Mouse (Mus musculus): ENCODE measurements around the gene Sh3kbp1. TPM values are rescaled to one million over a fixed set of nuclear protein-coding genes. Genes with fewer than 3 reads are reported as not detected.

Gene Sh3kbp1
- polyA plus RNA-seq, 1 experiment from 2014 or later = 38.7 TPM

- no peak for ATAC-seq (replicated peaks; ENCODE audit: low FRiP score, low TSS enrichment, low read depth)
- H3K36me3 ChIP-seq (ENCODE audit: control insufficient read depth, insufficient read depth, low read length) = no peaks in the 10 kb centered on the region
- WGBS = 69% methylated on average over 4 of the region's 4 CpGs
- H3K4me3 ChIP-seq (ENCODE audit: low read depth, low read length) = no peak overlapping the region
- H3K9me3 ChIP-seq (ENCODE audit: control insufficient read depth, low read length) = no peaks in the 10 kb centered on the region
- H3K4me2 ChIP-seq (ENCODE audit: low read length) = no peak overlapping the region
- no peak overlapping the region for H3K9ac ChIP-seq (ENCODE audit: low read length)
- H3K4me1 ChIP-seq (replicated peaks; ENCODE audit: control insufficient read depth, insufficient read depth, low read length) = no peaks in the 10 kb centered on the region
- DNase-seq (ENCODE audit: low spot score) = no peak
- H3K27me3 ChIP-seq (replicated peaks; ENCODE audit: control insufficient read depth, insufficient read depth, low read length) = no peaks in the 10 kb centered on the region; the same call in 1 of the 2 replicates
- H3K27ac ChIP-seq (ENCODE audit: low read depth) = no peak overlapping the region
These were observed 269.5 kb downstream of the Sh3kbp1 start for GRCm38 (mm10) chrX:159896536-159896935.

- ATAC-seq (replicated peaks; ENCODE audit: low FRiP score, low TSS enrichment, low read depth) (no peak), DNase-seq (ENCODE audit: low spot score) (no peak)
- Histone ChIP-seq H3K4me1 (replicated peaks; ENCODE audit: control insufficient read depth, insufficient read depth, low read length) (no peaks in the 10 kb centered on the region), H3K4me2 (ENCODE audit: low read length) (no peak overlapping the region), H3K4me3 (ENCODE audit: low read depth, low read length) (no peak overlapping the region), H3K27me3 (replicated peaks; ENCODE audit: control insufficient read depth, insufficient read depth, low read length) (no peaks in the 10 kb centered on the region; the same call in 1 of the 2 replicates), H3K27ac (ENCODE audit: low read depth) (no peak overlapping the region), H3K36me3 (ENCODE audit: control insufficient read depth, insufficient read depth, low read length) (no peaks in the 10 kb centered on the region), H3K9ac (ENCODE audit: low read length) (no peak overlapping the region), H3K9me3 (ENCODE audit: control insufficient read depth, low read length) (no peaks in the 10 kb centered on the region)
- WGBS = 26% methylated on average over 2 of the region's 2 CpGs
These were observed 271.0 kb downstream of the Sh3kbp1 start for GRCm38 (mm10) chrX:159898110-159898509.

GRCm38 (mm10) chrX:159899121-159899520, 272.0 kb downstream of the Sh3kbp1 start:
- WGBS = 72% methylated on average over 2 of the region's 2 CpGs
- no peaks in the 10 kb centered on the region for H3K9me3 ChIP-seq (ENCODE audit: control insufficient read depth, low read length)
- no peaks in the 10 kb centered on the region for H3K4me1 ChIP-seq (replicated peaks; ENCODE audit: control insufficient read depth, insufficient read depth, low read length)
- H3K4me3 ChIP-seq (ENCODE audit: low read depth, low read length) = no peak overlapping the region
- H3K9ac ChIP-seq (ENCODE audit: low read length) = no peak overlapping the region
- H3K27me3 ChIP-seq (replicated peaks; ENCODE audit: control insufficient read depth, insufficient read depth, low read length) = no peaks in the 10 kb centered on the region; the same call in 1 of the 2 replicates
- no peak for DNase-seq (ENCODE audit: low spot score)
- ATAC-seq (replicated peaks; ENCODE audit: low FRiP score, low TSS enrichment, low read depth) = no peak
- H3K27ac ChIP-seq (ENCODE audit: low read depth) = no peak overlapping the region
- H3K4me2 ChIP-seq (ENCODE audit: low read length) = no peak overlapping the region
- H3K36me3 ChIP-seq (ENCODE audit: control insufficient read depth, insufficient read depth, low read length) = no peaks in the 10 kb centered on the region

GRCm38 (mm10) chrX:159903421-159903820, 276.3 kb downstream of the Sh3kbp1 start:
- DNase-seq (ENCODE audit: low spot score) (no peak), ATAC-seq (replicated peaks; ENCODE audit: low FRiP score, low TSS enrichment, low read depth) (no peak)
- H3K27me3 ChIP-seq (replicated peaks; ENCODE audit: control insufficient read depth, insufficient read depth, low read length) = peaks cover 4% of the 10 kb centered on the region; the same call in 1 of the 2 replicates

GRCm38 (mm10) chrX:159907703-159908102, 280.6 kb downstream of the Sh3kbp1 start:
- Histone ChIP-seq H3K4me1 (replicated peaks; ENCODE audit: control insufficient read depth, insufficient read depth, low read length) (no peaks in the 10 kb centered on the region), H3K4me3 (ENCODE audit: low read depth, low read length) (no peak overlapping the region), H3K9me3 (ENCODE audit: control insufficient read depth, low read length) (no peaks in the 10 kb centered on the region), H3K27ac (ENCODE audit: low read depth) (no peak overlapping the region), H3K4me2 (ENCODE audit: low read length) (no peak overlapping the region), H3K9ac (ENCODE audit: low read length) (no peak overlapping the region), H3K36me3 (ENCODE audit: control insufficient read depth, insufficient read depth, low read length) (no peaks in the 10 kb centered on the region), H3K27me3 (replicated peaks; ENCODE audit: control insufficient read depth, insufficient read depth, low read length) (peaks cover 4% of the 10 kb centered on the region; the same call in 1 of the 2 replicates)
- DNase-seq (ENCODE audit: low spot score) (no peak), ATAC-seq (replicated peaks; ENCODE audit: low FRiP score, low TSS enrichment, low read depth) (no peak)
- WGBS = 92% methylated on average over 1 of the region's 1 CpGs

More at GRCm38 (mm10) chrX:159903421-159903820, 276.3 kb downstream of the Sh3kbp1 start:
- H3K4me3 ChIP-seq (ENCODE audit: low read depth, low read length) = no peak overlapping the region
- H3K27ac ChIP-seq (ENCODE audit: low read depth) = no peak overlapping the region
- no peaks in the 10 kb centered on the region for H3K4me1 ChIP-seq (replicated peaks; ENCODE audit: control insufficient read depth, insufficient read depth, low read length)
- no peaks in the 10 kb centered on the region for H3K9me3 ChIP-seq (ENCODE audit: control insufficient read depth, low read length)
- H3K4me2 ChIP-seq (ENCODE audit: low read length) = no peak overlapping the region
- H3K9ac ChIP-seq (ENCODE audit: low read length) = no peak overlapping the region
- WGBS = 75% methylated on average over 3 of the region's 3 CpGs
- H3K36me3 ChIP-seq (ENCODE audit: control insufficient read depth, insufficient read depth, low read length) = no peaks in the 10 kb centered on the region

GRCm38 (mm10) chrX:159909446-159910277, 282.6 kb downstream of the Sh3kbp1 start:
- no peaks in the 10 kb centered on the region for H3K9me3 ChIP-seq (ENCODE audit: control insufficient read depth, low read length)
- WGBS = 73% methylated on average over 6 of the region's 6 CpGs
- H3K27me3 ChIP-seq (replicated peaks; ENCODE audit: control insufficient read depth, insufficient read depth, low read length) = peaks cover 4% of the 10 kb centered on the region; the same call in 1 of the 2 replicates
- DNase-seq (ENCODE audit: low spot score) (no peak), ATAC-seq (replicated peaks; ENCODE audit: low FRiP score, low TSS enrichment, low read depth) (no peak)
- no peaks in the 10 kb centered on the region for H3K4me1 ChIP-seq (replicated peaks; ENCODE audit: control insufficient read depth, insufficient read depth, low read length)
- no peak overlapping the region for H3K4me3 ChIP-seq (ENCODE audit: low read depth, low read length)
- no peak overlapping the region for H3K9ac ChIP-seq (ENCODE audit: low read length)
- no peak overlapping the region for H3K4me2 ChIP-seq (ENCODE audit: low read length)
- 0 out of 2 replicates have a peak overlapping the region, but pooled peaks have one; percentile 9 for H3K27ac ChIP-seq (ENCODE audit: low read depth)
- no peaks in the 10 kb centered on the region for H3K36me3 ChIP-seq (ENCODE audit: control insufficient read depth, insufficient read depth, low read length)

GRCm38 (mm10) chrX:159910600-159910999, 283.5 kb downstream of the Sh3kbp1 start:
- Histone ChIP-seq H3K27ac (ENCODE audit: low read depth) (no peak overlapping the region), H3K9me3 (ENCODE audit: control insufficient read depth, low read length) (no peaks in the 10 kb centered on the region), H3K27me3 (replicated peaks; ENCODE audit: control insufficient read depth, insufficient read depth, low read length) (peaks cover 4% of the 10 kb centered on the region; the same call in 1 of the 2 replicates), H3K4me1 (replicated peaks; ENCODE audit: control insufficient read depth, insufficient read depth, low read length) (no peaks in the 10 kb centered on the region), H3K36me3 (ENCODE audit: control insufficient read depth, insufficient read depth, low read length) (no peaks in the 10 kb centered on the region), H3K4me3 (ENCODE audit: low read depth, low read length) (no peak overlapping the region), H3K4me2 (ENCODE audit: low read length) (no peak overlapping the region), H3K9ac (ENCODE audit: low read length) (no peak overlapping the region)
- DNase-seq (ENCODE audit: low spot score) (no peak), ATAC-seq (replicated peaks; ENCODE audit: low FRiP score, low TSS enrichment, low read depth) (no peak)
- 61% methylated on average over 3 of the region's 3 CpGs for WGBS

GRCm38 (mm10) chrX:159911613-159912012, 284.5 kb downstream of the Sh3kbp1 start:
- no peak overlapping the region for H3K9ac ChIP-seq (ENCODE audit: low read length)
- H3K4me2 ChIP-seq (ENCODE audit: low read length) = no peak overlapping the region
- H3K27ac ChIP-seq (ENCODE audit: low read depth) = no peak overlapping the region
- ATAC-seq (replicated peaks; ENCODE audit: low FRiP score, low TSS enrichment, low read depth) = no peak
- 0 out of 2 replicates have a peak, but pooled peaks cover under 1% of the 10 kb centered on the region for H3K27me3 ChIP-seq (replicated peaks; ENCODE audit: control insufficient read depth, insufficient read depth, low read length)
- DNase-seq (ENCODE audit: low spot score) = no peak
- no peaks in the 10 kb centered on the region for H3K36me3 ChIP-seq (ENCODE audit: control insufficient read depth, insufficient read depth, low read length)
- H3K9me3 ChIP-seq (ENCODE audit: control insufficient read depth, low read length) = no peaks in the 10 kb centered on the region
- 80% methylated on average over 4 of the region's 4 CpGs for WGBS
- H3K4me3 ChIP-seq (ENCODE audit: low read depth, low read length) = no peak overlapping the region
- H3K4me1 ChIP-seq (replicated peaks; ENCODE audit: control insufficient read depth, insufficient read depth, low read length) = no peaks in the 10 kb centered on the region

All from intestine, embryonic 14.5 days (tissue).